Mouse (Mus musculus): Measurements from ENCODE around the gene Cd96.

Cd96 gene

DNA sequence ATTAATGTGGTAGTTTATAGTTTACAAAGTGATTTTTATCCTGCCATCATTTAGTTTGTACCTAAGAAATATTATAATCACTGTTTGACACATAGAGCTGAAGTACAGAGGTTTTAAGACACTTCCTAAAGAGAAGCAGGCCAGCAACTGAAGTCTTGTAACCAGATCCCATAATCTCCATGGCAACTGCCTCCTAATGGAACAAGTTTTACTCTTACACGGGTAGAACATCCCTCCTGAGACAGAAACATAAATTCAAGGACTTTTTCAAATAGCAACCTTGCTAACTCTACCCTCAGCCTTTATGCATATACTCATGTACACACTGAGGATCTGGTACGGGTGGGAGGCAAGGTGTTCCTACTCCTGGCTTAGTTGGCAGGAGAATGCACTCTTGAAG, 83.8 kb downstream of the Cd96 start:
- no peak for DNase-seq (ENCODE audit: low spot score)

DNA sequence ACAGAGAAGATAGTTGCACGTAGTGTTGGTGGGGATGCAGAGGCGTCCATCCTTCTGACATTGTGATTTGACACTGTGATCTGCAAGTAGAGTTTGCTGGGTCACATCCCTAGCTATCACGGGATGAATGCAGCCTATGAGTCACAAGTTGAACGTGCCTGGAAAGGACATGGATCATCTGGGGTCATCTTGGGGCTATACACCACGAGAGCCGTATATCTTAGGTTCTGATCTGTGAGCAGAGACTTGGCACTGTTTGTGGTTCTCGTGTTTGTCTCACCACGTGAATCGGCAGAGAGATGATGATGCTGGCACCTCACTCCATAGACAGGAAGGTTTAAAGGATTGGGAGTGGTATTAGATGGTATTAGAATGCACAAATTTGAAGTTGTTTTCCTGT, 86.2 kb downstream of the Cd96 start:
- no peak for DNase-seq (ENCODE audit: low spot score)

DNA sequence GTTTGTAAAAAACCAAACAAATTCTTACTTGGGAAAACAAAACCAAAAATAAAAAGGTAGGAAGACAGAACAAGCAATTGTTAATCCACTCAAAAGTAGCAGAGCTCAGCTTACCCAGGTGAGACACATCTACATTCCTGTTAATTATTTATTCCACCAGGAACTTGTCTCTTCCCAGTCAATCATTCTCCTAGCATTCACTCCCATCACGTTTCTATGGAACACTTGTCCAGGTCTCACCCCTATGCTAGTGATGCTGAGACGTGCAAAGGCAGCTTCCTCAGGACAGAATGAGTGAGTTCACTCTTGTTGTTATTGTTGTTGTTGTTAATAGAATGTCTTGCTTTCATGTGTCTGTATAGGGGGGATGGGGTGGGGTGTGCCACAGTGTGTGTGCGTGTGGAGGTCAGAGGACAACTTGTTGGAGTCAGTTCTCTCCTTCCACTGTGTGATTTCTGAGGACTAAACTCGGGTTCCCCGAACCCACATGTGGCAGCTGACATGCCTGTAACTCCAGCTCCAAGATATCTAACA, 97.0 kb downstream of the Cd96 start:
- DNase-seq (ENCODE audit: low spot score): no peak

DNA sequence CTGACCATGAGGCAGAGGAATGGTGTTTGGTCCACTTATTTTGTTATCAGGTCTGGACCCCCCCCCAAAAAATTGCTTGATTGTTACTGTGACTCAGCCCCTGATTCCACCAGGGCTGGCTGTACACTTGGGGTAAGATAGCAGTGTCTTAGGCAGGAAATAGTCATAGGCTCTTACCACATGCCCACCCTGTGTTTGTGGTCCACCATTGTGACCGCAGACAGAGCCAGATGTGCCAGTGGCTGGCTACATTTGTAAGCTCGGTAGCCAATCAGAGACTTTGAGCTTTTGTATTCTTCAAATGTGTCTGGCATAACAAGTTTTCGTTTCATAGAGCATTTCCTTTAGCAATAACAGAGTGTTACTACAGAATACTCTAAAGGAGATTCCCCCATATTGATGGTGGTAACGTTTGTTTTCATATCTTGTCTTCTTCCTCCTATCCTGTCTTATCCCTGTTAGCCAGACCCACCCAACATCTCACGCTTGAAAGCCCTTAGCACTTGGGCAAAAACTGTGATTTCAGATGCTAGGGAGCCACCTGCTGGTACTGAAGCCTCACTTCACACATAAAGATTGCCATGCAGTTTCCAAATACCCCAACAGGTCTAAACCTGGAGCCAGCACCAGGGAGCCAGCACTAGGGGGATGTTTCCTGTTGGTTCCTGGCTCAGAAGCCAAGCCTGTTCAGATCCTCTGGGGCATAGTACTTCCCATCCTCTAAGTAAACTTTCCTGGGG, 97.7 kb downstream of the Cd96 start:
- DNase-seq (ENCODE audit: low spot score): peak; percentile 27

DNA sequence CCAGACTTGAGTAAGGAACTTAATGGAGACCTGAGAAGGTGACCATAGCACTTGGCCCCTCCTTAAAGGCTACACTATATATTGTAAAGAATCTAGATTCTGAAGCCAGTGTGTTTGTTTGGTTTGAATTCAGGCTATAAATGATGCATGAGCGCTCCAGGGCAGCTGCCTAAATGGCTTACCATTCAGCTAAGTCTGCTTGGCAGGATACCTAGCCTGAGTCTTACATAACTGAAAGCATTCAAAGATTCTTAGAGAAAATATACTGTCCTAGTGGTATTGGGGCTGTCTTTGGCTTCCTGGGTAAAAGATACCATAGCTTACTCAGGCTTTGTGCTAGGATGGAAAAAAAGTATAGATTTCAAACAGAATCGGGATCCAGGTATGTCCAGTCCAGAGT, 98.7 kb downstream of the Cd96 start:
- no peak for DNase-seq (ENCODE audit: low spot score)

DNA sequence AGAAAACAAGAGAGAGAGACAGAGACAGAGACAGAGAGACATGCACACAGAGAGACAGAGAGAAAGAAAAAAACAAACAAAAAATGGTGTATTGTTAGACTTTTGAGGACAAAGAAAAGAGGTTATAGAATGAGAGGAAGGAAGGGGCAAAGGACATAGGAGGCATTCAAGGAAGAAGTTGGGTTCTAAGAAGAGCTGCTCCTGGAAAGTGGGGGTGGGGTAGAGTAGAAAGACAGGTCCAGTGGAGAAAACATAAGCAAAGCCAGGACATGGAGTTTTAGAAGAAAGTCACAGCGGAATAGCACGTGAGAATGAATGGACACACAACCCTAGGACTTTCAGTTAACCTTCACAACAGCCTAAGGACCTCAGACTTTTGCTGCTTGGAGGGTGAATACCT, 99.7 kb downstream of the Cd96 start:
- no peak for DNase-seq (ENCODE audit: low spot score)

DNA sequence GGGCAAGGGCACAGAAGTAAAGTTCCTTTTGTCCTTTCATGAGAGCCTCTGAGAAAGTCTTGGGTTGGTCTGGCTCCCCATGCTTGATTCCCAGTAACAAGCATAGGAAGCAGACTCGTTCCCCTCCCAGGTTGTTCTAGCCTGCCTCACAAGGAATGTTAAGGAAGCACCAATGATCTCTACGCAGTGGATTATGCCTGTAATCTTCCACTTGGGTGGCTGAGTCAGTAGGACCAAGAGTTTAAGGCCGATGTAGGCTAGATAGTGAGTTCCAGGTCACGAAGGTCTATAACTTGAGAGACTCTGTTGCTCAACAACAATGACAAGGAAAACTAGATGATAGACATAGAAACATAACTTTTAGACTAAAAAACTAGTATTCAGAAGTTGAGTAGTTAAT, 100.3 kb downstream of the Cd96 start:
- DNase-seq (ENCODE audit: low spot score): no peak

DNA sequence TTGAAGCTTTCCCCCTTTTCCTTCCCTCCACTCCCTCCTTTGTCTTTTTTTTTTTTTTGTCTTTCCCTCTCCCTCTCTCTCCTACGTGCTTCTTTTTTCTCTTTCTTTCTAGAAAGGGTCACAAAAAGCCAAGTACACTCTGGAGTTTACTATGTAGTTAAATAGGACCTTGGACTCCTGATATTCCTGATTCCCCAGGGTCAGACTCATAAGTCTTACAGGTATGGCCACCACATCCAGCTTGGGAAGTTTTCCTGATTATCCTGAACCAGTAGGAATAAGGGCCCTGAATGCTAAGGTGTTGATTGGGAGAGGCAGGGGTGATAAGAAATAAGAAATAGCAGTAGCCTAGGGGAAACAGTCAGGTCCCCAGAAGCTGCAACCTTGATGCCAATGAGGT, 100.7 kb downstream of the Cd96 start:
- no peak for DNase-seq (ENCODE audit: low spot score)

DNA sequence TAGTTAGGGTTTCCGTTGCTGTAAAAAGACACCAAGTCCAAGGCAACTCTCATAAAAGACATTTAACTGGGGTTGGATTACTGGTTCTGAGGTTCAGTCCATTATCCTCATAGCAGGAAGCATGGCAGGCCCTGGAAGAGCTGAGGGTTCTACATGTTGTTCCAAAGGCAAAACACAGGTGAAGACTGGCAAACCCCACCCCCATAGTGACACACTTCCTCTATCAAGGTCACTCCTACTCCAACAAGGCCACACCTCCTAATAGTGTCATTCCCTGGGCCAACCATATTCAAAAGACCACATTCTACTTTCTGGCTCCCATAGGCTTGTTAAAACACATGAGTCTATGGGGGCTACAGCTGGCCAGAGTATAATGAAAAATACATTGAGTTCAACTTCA, 108.4 kb downstream of the Cd96 start:
- no peak for DNase-seq (ENCODE audit: low spot score)

DNA sequence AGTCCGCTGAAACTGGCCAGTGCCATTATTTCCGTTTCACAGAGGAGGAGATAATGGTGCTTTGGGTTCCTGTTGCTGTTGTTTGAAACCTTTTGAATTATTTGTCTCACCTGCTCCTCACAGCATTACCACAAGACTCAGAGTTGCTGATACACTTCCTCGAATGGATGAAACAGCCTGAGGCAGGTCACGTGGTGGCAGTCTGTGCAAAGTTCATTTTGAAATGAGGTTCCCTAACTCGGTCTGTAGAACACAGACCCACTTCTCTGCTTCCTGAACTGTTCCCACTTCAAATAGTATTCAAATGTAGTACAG, 109.2 kb downstream of the Cd96 start:
- no peak for DNase-seq (ENCODE audit: low spot score)

DNA sequence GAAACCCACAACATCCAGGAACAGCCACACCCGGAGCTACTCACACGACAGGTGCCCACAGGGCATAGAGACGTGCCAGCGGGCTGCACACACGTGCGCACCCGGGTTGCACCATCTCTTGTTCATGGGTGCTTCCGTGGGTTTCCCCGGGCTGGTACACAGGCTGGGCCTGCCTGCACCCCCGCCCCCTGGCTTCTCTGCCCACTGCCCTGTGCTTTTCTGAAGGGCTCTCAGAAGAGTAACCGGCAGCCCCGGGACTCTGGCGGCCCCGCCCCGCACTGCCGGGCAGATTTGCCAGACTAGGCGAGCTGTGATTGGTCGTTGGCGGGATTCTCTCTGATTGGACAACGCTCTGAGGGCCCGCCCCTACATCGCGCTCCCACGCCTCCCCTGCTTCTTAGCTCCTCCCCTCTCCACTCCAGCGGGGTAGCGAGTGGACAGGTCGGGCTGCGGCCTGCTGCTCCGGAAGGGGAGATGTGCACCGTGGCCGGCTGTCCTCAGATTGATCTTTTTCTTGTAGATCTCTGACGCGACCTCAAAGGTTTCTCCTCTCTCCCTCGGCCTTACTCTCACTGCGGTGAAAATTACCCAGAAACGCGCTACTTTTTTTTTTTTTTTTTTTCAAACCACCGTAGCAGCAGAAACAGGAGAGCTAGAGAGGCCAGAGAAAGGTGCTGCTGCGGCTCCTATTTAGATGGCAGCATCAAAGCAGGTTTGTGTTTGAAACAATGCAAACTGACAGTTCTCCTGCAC, 109.7 kb downstream of the Cd96 start, which contains the start of gene Plcxd2:
TSS of gene Plcxd2 (minus strand) at position 66 of the 753 bp plus-strand sequence.
- DNase-seq (ENCODE audit: low spot score): peak; percentile 88

DNA sequence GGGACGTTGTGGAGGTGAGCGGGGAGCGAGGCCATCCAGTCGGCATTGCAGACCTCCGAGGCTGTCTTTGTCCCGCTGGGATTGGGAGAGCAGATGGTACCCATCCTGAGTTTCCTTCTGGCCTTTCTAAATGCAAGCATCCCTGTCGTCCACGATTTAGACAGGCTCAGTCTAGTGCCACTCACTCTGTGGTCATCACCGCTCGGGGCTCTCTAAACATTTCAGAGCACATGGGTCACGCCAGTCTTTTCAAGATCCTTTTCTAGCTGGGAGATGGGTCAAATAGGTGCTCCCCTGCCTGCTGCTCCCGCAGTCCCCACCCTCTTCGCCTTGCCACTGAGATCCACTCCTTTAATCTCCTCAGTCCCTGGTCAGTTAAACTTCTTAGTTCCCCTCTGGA, 110.3 kb downstream of the Cd96 start:
- DNase-seq (ENCODE audit: low spot score): no peak

DNA sequence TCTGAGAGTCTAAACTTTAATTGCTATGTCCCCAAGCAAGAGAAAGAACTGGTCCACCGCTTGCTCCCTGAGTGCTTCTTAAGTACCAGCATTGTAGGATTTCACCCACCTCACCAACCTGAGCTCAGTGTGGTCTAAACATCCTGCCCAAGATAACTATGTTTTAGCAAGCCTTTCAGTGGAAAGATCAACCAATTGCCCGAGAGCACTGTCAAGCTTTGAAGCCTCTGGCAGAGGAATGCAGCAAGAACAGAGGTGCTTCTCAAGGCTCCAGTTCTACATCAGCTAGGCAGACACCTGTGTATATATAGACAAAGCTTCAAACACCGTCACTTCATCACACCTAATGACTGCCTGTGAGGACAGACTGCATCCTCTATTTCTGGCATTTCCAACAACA, 111.3 kb downstream of the Cd96 start:
- no peak for DNase-seq (ENCODE audit: low spot score)

DNA sequence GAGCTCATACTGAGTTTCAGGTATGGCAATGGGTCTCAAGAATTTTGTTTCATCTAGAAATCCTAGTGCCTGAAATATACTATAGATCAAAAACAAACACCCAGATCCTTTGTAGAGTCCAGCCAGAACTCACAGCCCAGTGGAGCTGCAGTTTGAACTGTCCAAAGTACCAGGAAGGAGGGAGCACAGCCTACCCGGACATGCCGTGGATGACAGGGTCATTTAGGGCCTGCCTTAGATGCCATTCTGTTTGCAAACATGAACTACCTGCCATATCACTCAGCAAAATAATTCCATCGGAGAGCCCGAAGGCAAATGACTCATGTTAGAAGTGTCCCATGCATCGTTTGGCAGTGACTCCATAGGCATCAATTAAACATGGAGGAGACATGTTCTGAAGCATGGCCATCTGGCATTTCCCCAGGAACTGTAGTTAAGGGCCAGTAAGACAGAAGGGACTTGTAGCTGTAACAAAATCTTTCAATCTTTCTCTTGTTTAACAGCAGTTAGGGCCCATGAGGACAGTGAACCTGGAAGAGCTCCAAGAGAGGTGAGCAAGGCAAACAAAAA, 111.9 kb downstream of the Cd96 start:
- DNase-seq (ENCODE audit: low spot score): no peak

DNA sequence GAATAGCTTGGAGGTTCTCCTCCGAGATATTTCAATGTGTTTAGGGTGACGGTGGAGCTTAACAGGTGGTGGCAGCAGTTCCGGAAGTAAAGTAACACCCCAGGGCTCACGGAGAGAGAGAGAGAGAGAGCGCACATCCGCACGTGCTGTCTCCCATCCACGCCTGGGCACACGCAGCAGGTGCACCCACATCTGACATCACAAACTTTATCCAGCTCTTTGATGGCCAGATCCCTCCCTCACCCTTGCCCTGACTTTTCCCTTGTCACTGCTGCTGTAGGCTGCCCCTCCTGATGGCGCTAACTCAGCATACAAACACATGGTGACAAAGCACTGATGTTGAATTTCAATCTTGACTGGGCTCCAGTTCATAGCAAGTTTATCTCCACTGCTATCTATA, 113.8 kb downstream of the Cd96 start:
- DNase-seq (ENCODE audit: low spot score): no peak

DNA sequence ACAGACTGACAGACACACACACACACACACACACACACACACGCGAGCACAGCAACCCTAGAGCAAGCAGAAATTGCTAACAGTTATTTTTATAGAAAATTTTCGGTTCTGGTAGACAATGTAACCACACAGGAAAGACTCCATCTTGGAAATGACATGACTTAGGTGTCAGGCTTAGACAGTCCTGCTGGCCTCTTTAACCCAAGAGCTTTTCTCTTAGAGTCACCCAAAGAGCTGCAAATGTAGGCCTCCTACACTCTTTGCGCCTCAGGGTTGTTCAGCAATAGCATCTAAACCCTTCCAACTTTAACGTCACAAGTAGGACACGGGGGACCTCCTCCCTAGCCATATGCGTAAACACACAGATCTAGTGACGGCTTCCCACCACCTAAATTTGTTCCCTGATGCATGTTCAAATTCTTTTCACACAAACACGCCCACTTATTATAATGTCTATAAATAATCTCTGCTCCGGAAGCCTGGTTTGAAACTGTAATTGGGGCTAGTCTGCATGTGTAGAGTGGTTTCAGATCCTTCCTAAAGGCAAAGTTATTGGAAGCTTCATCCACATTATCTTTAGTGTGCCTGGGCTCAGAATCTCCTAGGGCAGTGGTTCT, 118.4 kb downstream of the Cd96 start:
- no peak for DNase-seq (ENCODE audit: low spot score)

DNA sequence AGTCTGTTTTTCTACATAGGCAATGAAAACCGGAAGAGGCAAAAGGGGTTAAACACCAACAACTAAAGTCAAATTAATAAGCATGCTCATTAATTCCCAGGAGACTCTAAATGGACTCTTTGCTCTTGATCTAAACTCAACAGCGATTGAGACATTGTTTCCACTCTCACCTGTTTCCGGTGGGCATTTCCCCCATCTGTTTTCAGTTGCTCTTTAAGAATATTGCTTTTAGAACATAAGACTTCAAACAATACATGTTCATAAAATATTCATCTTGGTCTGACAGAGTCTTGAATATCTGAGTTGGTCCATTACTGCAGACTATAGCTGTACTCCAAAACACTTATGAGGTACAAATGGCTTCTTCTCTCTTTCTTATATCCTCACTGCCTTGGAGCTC, 119.1 kb downstream of the Cd96 start:
- no peak for DNase-seq (ENCODE audit: low spot score)

DNA sequence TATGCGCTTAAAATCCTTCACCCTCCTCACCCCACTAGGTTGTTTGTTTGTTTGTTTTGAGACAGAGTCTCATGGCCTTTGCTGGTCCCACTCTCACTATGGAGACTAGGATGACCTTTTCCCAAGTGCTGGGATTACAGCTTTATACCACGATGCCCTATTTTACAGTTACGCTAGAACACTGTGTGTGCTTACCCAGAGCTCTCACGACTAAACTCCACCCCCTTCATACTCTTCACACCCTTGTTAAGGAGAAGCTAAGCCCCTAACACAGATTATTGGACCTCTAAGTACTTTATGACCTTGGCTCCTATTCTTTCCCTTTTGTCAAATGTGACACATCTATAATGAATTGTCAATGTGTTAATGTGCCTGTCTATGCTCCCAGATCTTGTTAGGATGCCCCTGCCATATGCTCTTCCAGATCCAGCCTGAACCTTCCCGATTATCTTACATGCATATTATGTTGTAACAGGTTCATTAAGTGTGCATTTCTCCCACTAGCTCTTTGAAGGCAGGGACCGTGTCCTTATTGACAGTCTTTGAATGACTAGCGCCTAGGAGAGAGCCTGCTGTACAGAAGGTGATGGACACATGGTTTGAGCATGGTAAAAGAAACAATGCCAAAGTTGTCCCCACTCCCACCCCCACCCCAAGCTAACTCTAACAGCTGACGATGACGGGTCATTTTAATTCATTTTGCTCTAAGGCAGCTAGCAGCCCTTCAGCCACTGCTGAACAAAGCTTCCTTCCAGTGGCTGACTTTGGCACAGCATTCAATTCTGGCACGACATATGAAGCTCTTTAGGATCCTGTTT, 120.5 kb downstream of the Cd96 start:
- no peak for DNase-seq (ENCODE audit: low spot score)

DNA sequence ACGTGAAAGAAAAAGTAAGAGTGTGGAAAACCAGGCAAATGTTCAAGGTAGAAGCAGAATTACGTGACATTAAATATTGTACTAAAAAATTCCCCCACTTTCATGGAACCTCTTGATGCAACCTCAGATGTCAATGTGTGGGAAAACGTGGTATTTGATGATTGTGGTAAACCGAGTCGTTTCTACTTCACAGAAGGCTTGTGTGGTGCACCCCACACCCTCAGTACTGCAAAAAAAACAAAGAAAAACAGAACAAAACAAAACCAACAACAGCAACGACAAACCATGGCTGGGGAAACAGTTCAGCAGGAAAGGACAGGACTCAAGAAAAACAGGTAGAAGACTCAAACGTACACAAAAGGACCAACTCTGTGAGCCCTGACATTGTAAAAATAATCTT, 121.8 kb downstream of the Cd96 start:
- DNase-seq (ENCODE audit: low spot score): no peak

DNA sequence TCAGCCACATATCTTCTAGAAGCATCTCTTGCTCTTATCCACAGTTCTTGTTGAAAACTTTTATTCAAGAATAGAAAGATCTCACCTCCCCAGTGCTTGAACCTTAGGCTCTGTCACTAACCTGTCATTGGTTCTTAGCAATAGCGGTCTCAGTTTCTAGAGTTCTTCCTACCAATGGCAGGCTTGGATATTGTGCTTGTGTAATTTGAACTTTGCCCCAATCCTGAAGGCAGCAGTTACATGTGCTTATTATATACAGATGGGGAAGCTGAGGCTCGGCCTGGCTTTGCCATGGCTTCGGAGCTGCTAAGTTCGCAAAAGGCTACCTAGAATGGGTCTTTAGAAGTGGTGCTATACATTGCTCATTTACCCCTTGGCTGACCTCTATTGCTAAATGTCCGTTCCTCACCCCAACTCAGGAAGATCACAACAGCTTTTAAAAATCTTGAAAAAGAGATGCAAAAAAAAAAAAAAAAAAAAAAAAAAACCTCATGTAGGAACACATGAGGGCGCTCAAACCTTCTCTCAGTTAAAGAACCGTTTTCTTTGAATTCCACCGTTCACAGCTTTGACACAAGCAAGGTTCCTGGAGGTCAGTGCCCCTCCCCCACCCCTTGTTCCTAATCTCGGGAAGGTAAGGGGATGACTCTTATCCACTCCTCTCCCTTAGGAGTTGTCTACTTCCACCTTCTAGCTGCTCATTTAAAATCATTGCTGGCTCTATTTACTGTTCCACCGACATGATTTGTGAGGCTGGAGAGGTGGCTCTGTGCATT, 129.0 kb downstream of the Cd96 start:
- no peak for DNase-seq (ENCODE audit: low spot score)

DNA sequence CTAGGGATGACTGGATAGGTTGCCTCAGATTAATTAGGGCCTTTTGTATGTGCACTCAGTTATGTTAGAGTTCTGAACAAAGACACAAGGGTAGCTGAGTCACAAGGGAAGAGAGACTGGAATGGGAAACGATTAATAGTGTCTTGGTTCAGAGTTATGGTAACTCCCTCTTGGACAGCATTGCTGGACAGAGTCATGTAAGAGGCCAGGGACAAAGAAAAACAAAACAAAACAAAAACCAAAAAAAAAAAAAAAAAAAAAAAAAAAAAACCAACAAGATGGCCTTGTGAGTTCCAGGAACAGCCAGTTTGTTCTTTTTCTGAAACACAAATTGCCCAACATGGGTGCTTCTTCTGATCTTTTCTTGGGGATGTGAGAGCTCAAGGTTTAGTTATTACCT, 133.8 kb downstream of the Cd96 start:
- DNase-seq (ENCODE audit: low spot score): no peak

Data from ovary, postnatal 14 days (tissue).